Mouse (Mus musculus) adrenal gland, postnatal 14 days (tissue): ENCODE data around the gene Ndufa11. TPM values are rescaled to one million over a fixed set of nuclear protein-coding genes. Genes with fewer than 3 reads are reported as not detected.
A peak's percentile ranks its signal among the peaks of the same experiment; 100 is the strongest.

Source experiments
- DNase-seq: peaks from one replicate; pipeline ENCODE4 v3.0.0; 2021; ENCODE audit warnings: mixed read lengths
- total RNA-seq: library from RNA; stranded (reverse); gene quantifications from 2 replicates; pipeline ENCODE4 v1.2.3, GENCODE M21; 2021

Gene Ndufa11
- total RNA-seq, 1 experiment from 2014 or later, result 386 TPM

DNA sequence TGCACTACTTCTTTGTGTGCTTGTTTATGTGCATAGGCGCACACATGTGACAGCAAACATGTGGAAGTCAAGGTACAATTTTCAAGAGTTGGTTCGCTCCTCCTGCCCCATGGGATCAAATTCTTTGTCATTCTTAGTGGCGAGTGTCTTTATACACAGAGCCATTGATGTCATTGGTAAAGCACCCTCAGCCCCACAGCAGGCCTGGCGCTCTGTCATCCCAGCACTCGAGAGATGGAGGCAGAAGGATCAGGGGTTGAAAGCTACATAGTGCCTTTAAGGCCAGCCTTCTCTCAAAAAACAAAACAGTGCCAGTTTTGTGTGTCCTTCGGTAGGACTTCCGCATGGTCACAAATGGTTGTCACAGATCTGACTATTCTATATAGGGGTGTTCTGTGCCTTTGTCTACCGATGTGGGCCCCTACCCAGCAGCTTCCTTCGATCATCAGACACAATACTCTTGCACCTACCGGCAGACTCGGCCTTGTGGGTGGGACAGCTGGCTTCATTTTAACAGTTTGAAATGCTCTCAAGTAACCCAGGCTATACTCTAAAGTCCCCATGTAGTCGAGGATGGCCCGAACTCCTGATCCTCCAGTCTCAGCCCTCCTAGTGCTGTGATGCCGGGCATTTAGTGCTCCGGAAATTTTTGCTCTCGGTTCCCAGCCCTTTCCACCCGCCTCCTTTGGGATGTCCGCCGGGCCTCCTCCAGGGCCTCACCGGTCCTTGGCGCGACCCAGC lies 1.5 kb upstream of the Ndufa11 start:
- no peak for DNase-seq

DNA sequence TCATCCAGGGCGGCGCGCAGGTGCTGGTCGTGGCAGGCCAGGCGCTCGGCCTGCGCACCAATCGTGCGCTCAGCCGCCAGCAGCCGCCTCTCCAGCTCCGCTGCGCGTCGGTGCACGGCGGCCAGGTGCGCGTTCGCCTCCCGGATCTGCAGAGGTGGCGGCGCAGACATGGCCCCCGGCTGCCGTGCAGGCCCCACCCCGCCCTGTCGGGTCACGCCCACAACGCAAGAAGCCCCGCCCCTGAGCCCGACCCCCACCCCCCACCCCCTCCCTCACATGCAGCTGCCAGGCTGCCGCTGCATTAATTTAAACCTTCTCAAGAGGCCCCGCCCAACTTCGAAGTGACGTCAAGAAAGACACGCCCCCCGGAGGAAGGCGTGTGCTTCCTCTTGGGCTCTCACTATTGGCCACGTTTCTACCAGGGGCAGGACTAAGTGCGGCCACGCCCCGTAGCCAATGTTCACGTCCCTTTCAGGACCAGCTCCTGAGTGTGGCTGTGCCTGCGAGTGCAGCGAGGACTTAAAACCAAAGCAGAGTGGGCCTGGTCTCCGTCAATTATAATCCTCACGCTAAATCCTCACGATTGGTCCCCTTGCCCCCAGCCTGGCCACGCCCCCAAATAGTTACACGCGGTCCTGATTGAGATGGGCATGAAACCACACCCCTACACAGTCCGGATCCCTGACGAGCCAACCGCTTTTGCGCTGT lies 758 bp upstream of the Ndufa11 start:
- DNase-seq, result peak; percentile 97

DNA sequence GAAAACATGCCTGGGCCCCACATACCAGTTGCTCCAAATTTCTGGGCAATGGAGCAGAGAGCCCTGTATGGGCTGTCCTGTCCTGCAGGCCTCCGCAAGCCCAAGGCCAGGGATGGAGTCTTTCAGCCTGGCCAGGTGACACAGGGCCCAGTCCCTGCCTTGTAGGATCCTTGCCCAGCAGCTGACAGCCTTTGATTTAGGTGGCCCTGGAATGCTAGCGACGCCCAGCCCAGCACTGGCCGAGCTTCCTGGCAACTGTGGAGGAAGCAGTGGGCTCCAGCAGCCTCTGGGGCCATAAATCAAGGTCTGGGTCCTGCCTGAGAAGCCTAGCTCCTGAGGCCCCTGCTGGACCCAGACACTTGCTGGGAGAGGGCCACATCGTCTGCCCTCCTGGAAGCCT lies 4.9 kb downstream of the Ndufa11 start:
- DNase-seq, result peak; percentile 79

DNA sequence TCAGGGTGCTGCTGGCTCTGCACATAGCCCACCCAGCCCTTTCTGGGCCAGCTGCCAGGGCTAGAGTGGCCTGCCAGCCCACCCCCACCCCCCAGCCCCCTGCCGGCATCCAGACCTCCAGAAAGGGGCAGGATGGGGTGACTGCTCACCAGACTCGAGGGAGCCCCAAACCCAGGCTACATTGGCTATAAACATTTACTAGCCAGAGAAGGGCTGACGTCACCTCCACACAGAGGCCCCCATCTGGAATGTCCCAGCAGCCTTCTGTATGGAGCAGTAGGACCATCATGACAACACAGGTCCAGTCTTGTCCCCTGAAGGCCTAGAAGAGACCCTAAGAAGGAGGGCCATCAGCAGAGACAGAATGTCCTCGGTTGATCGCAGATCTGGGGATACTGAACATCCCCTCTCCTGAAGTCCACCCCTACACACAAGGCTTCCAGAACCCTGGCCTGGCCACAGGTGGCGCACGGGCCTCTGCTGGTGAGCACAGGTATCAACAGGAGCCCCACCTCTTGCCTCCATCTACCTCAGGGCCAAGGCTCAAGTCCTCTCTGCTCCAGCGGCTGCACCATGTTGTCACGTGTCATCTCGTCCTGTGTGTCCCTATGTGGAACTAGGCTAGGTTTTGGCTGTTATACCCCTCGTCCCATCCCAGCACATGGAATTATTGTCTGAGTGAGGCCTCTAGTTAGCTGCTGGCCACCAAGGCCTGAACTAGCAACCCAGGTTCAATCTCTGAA lies 6.0 kb downstream of the Ndufa11 start:
- no peak for DNase-seq

DNA sequence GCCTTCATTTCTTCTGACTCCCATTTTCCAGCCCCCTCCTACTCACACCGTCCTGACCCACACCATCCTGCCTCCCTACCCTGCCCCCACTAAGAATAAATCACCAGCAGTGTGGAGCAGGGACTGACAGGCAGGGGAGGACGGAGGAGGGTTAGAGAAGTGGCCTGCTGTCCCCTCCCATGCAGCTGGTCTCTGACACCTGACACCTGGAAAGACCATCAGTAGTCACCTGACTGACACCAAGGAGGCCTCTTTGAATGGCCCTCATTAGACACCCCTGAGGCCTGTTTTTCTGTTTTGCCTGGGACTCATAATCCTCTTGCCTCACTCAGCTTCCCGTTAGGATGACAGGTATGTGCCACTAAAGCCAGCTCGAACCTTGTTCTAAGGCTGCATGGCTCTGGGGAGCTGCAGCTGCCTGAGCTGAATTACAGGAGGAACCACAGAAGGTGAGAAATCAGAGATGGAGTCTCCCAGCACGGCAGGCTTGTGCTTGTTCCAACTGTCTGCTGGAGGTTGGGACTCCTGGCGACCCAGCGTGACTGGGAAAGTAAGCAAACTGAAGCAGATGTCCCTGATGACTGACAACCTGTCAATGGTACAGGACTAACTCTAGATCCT lies 9.6 kb downstream of the Ndufa11 start:
- no peak for DNase-seq

DNA sequence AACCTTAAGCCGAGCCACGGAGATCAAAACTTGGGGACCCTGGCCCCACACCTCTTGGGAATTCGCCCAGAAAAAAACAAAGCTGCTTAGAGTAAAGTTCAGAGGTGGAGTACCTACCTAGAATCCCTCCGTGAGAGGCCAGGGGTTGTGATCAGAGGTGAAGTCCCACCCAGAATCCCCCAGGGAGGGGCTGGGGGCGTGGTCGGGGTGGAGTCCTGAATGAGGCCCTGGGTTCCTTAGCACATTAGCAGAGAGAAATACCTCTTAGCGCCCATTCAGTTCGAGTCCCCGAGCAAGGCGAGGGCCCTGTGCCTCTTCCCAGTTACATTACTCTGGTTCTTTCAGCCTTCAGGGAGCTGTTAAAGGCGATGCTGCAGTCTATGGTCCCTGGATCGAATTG lies 10.1 kb downstream of the Ndufa11 start:
- DNase-seq, result no peak

DNA sequence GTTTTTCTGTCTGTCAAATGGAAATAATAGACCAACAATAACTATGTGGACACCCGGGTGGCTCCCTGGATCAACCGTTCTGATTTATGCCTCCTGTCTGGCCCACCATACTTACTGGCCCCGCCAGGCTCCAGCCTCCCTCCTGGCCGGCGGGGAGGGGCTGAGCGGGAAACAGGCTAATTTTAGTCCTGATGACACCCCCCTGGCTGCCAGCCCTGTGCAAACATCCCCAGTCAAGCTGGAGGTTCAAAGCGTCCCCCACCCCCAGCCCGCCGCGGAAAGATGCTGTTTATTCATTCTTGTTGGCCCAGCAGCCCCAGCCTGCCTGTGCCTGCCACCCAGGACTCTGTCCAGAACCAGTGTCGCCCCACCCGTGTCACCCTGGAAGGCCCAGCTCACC lies 10.6 kb downstream of the Ndufa11 start:
- no peak for DNase-seq

DNA sequence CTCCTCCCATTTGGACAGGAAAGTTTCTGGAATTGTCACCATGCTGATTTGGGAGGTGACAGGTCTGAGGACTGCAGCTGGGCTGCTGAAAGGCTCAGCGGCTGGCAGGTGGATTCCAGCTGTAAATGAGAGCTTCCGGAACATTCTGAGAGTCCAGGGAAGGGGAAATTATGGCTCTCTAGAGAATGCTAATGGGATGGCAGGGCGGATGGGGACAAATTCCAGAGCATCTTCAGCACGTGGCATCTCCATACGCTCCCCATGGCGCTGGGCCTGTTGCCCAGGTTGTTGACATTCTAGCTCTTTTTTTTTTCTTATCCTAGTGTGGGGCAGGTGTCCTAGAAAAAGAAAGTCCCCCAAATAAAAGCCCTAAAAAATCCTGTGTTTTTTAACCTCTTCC lies 11.6 kb downstream of the Ndufa11 start:
- no peak for DNase-seq

DNA sequence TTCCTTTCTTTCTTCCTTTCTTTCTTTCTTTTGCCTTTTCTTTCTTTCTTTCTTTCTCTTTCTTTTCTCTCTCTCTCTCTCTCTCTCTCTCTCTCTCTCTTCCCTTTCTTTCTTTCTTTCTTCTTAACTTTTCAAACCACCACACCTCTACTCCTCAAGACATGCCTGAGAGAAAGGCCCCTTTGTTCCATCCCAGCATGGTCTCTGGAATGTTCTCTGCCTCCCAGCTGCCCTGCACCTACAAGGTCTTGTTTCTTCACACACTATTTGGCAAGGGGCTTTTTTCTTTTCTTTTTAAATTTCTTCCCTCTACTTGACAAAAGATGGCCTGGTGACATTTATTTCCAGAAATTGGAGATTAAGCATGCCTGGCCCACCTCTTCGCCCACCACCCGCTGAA lies 12.1 kb downstream of the Ndufa11 start:
- no peak for DNase-seq

DNA sequence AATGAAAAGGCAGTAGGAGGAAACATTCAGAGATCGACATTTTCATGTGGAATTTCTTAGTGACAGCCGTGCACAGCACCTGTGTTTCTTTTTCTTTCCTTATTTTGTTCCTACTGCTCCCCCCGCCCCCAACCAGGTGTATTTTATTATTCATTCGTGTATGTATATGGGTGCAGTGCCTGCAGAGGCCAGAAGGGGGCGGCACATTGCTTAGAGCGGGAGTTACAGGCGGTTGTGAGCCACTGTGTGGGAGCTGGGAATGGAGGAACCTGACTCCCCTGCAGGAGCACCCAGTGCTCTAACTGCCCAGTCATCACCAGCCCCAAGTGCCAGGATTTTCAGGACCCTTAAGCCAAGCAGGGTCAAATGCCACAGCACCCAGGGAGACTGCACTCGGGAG lies 19.0 kb downstream of the Ndufa11 start:
- no peak for DNase-seq

DNA sequence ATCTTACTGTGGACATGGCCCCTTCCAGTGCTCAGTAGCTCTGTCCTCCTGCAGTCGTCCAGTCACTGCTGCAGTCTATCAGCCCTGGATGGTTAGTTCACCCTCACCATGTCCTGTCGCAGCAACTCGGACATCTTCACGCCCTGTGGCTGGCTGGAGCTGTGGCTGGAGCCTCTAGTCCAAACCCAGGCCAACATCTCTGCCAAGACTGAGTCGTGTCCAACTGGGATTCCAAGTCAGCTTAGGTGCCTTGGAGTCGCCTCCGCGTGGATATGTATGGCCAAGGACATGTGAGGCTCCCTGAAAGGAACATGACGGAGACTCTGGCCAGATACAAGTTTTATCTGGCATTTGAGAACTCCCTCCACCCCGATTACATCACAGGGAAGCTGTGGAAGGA lies 20.7 kb downstream of the Ndufa11 start:
- DNase-seq, result peak; percentile 56

DNA sequence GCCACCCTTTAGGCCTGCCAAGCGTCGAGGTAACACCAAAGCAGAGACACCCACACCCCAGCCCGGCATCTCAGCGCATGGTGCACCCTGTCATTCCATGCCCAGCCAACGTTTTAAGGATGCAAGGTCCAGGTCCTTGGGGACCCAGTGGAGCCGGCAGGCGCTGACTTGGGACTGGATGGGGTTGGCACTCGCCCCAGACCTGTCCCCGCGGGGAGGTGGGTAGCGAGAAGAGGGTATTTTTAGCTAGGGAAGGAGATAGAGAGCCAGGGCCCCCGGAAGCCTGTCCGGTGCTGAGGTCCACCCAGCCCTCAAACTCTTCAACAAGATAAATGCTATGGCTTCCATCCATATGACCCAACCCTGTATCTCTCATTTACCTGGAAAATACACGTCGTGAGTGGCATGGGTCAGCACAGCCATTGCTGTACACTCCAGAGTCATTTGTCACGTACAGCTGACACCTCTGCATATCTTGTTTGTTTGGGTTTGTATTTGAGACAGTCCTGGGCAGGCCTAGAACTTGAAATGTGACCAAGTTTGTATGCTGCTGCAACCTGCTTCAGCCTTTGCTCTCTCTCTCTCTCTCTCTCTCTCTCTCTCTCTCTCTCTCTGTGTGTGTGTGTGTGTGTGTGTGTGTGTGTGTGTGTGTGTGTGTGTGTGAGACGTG lies 22.7 kb downstream of the Ndufa11 start:
- no peak for DNase-seq

DNA sequence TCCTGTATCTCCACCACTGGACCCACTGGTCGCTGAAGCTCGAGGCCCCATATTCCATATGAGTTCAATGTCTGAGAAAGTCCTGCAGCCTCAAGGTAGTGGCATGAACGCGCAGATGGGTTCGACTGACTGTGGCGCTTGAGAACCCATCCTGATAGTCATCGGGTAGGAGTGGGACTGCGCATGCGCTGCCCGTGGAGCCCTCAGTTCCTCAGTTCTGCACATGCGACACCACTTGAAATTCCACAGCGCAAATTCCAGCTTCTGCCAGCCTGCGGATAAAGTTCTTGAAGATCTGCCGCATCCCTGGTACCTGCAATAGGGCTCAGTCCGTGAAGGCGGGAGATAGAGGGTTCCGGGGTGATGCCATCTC lies 23.2 kb downstream of the Ndufa11 start:
- no peak for DNase-seq

DNA sequence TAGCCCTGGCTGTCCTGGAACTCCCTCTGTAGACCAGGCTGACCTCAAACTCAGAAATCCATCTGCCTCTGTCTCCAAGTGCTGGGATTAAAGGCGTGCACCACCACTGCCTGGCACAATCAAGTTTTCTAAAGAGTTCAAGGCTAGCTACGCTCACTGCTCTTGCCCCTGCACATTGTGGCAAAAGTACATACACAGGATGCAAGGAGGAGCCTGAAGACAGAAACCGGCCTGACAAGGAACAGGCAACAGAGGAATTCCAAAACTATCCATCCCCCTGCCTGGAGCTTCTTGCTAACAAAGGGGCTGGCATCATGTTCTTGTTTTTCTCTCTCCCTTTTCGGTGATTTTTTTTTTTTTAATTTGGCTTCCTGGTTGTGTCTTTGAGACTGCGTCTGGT lies 26.6 kb downstream of the Ndufa11 start:
- no peak for DNase-seq

DNA sequence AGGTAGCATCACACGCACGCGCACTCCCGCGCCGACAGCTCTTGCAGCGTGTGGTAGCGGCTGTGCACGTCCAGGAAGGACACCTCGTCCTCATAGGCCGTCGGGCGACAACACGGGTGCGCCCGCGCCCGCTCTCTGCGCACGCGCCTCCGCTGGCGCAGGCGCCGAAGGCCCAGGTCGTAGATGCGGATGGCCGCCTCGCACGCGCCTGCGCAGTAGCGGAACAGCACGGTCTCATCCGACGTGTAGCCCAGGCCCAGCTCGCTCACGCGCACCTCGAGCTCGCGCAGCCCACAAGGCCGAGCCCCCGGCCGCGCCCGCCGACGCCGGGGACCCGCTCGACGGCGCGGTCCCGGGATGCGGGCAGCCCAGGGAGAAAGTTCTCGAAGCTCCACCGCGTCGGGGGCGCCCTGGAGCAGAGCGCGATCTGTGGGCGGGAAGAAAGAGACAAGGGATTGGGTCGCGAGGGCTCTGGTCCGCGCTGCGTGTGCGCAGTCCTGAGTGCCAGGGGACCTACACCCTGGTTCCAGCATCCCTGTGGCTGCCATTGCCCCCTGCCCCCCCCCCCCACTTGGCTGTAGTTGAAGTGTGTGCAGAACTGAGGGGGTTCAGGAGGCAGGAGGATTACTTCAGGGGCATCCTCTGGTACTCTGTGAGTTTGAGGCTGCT lies 34.0 kb downstream of the Ndufa11 start:
- DNase-seq, result peak; percentile 68

DNA sequence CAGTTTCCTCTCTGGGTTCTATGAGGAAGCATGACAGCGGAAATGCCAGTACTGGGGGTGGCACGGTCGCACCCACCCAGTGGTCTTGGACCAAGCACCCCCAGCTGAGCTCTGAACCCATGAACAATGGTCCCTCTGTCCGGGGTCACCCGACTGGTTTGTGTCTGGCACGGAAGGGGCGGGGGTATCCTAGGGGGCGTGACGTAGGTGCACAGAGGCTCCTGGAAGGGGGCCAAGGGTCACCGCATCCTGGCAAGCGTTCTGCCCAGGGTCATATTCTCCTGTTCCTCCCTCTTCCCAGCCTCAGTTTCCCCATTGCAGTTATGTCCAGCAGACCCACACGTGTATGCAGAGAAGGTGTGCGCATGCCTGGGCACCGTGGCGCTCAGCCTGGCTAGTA lies 35.9 kb downstream of the Ndufa11 start:
- DNase-seq, result no peak

DNA sequence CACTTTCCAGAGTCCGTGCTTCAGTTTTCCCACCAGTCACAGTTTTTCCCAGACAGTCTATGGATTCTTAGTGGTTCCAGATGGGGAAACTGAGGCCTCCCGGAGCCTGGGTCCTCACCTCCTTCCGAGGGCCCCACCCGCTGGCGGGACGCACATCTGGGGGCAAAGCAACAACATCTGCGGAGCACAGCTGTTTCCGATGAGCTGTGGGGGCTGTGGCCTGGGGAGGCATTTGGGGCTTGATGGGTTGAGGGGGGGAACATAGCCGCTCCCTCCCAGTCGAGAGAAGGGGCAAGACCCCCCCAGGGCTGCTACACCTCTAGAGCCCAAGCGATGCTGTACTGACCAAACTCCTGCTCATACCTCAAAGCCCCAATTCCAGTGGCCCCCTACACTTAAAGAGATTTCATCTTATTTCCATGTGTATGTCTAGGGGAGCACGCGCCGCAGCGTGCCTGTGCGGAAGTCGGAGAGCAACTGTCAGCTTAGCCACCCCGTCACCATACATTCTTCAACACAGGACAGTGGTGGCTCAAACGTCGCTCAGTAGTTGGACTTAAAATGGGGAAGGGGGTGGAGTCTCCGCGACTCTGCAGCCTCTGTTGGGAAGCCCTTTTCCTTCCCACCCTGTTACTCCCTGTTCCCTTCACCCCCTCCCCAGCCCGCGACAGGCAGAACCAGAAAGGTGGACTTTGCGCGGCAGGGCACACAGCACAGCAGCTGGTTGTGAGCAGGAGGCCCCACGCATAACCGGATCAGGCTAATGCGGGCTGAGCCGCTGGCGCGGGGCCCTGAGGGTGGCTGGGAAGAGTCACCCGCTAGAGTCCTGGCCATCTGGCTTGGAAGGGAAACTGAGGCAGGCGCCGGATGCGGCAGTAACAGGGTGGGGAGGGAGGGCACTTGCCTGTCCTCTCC lies 37.0 kb downstream of the Ndufa11 start:
- DNase-seq, result no peak

DNA sequence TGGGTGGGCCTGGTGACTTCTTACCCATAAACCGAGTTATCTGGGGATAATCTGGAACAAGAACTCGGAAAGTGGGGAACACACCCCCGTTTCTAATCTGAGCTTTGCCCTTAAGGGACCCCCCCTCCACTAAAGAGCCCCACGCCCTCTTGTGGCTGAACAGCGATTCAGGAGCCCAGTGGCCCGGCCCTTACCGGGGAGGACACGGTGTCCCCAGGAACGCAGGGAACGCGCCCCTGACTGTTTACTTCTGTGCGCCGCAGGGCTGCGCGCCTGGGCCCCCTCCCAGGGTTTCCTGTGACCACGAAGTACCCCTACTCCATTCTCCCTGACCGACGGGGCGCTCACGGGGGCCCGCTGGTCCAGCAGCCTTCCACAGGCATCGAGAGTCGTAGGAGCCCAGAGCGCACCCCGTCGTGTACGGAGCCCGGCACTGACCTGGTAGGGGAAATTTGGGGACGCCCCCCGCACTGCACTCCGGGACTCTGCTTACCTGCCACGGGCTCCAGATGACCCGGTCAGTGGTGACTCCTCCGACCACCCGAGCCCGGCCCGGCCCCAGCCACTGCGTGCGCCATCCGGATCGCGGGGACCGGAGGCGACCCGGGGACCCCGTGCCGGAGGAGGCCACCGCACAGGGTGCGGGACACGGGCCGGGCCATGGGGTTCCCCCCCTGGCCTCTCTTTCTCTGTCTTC lies 39.3 kb downstream of the Ndufa11 start:
- peak; percentile 77 for DNase-seq

DNA sequence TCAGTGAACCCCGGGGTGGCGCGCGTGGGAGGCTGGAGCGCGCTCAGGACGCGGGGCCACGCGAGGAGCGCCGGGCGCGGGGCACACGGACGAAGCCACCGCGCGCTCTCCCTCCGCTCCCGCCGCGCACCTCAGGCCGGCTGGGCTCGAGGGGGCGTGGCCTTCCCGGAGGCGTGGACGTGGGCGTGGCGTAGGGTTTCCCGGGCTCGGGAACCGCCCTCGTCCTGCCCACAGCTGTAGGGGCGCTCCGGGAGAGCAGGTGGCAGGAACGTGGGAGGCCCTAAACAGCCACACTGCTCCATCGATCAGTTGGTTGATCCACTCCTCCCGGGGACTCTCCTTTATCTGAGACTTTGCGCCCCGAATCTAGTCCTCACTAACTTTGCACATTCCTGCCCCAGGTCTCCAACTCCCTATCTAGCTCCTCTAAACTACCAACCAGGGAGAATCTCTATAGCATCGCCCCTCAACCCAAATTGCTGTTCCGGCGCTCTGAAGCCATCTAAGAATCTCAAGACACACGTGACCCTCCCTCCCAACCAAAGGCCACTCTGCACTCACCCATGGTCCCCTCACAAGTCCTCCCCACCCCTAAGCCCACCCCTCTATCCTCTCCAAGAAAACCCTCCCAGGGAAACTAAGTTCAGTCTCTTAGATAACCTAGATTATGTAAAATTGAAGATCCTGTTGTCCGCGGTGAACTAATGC lies 40.0 kb downstream of the Ndufa11 start, which contains the start of gene Nrtn:
TSS of gene Nrtn (minus strand) at position 115 of the 708 bp plus-strand sequence.
- peak; percentile 96 for DNase-seq
